Mouse (Mus musculus) ES-Bruce4 (cell line): ENCODE measurements around the gene Fbxo17.

Source experiments
- CTCF ChIP-seq: IDR thresholded peaks from one replicate; pipeline ENCODE4 v1.8.1; 2011; ENCODE audit warnings: low read depth, low read length
- EP300 ChIP-seq: IDR thresholded peaks from 2 replicates; pipeline ENCODE4 v1.6.1; 2011; ENCODE audit warnings: low read depth, low read length; ENCODE audit not compliant: insufficient read depth
- POLR2A ChIP-seq: IDR thresholded peaks from one replicate; pipeline ENCODE4 v1.8.1; 2011; ENCODE audit warnings: low read length; ENCODE audit not compliant: insufficient read depth

- TF ChIP-seq EP300, result no peak
- no peak for TF ChIP-seq POLR2A
- no peak for TF ChIP-seq CTCF
Observed at GRCm38 (mm10) chr7:28766173-28766879, 49.7 kb downstream of the Fbxo17 start, which contains the start of gene Sirt2.
